Mouse (Mus musculus): ENCODE data around the gene Pom121l2.

The Pom121l2 gene

GRCm38 (mm10) chr13:21974221-21974725 lies 6.7 kb upstream of the Pom121l2 start:
- peak; percentile 12; the same call in 1 of the 2 replicates for TF ChIP-seq GATA4 (IDR thresholded peaks at IDR 0.05; ENCODE audit: insufficient replicate concordance, low read length)

- TF ChIP-seq GATA4 (IDR thresholded peaks at IDR 0.05; ENCODE audit: insufficient replicate concordance, low read length) = no peak; the same call in 1 of the 2 replicates
Measured at GRCm38 (mm10) chr13:21974726-21975473, 6.1 kb upstream of the Pom121l2 start.

- no peak for TF ChIP-seq GATA4 (IDR thresholded peaks at IDR 0.05; ENCODE audit: insufficient replicate concordance, low read length)
Measured at GRCm38 (mm10) chr13:21981803-21982193, 804 bp downstream of the Pom121l2 start.

DNA sequence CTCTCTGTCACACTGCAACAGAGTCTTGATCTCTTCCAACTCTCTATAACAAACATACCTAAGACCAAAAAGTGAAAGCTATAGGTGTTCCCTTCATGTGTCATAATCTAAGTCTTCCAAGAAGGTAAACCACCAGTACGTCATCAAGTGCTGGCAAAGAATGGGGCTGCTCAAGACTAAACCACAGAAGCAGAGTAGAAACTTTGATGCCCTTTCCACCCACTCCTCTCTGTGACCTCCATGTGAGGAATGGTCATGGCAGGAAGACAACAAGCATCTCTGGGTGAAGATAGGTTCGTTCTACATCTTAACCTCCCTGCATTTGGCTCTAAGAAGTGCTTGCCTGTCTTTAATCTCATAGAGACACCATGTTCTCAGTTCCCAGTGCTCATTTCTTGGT lies 3.5 kb downstream of the Pom121l2 start:
- no peak for TF ChIP-seq GATA4 (IDR thresholded peaks at IDR 0.05; ENCODE audit: insufficient replicate concordance, low read length)

GRCm38 (mm10) chr13:21992550-21992949 lies 11.6 kb downstream of the Pom121l2 start:
- no peak for TF ChIP-seq GATA4 (IDR thresholded peaks at IDR 0.05; ENCODE audit: insufficient replicate concordance, low read length)

- TF ChIP-seq GATA4 (IDR thresholded peaks at IDR 0.05; ENCODE audit: insufficient replicate concordance, low read length) = no peak
Measured at GRCm38 (mm10) chr13:21993957-21994738, 13.2 kb downstream of the Pom121l2 start.

DNA sequence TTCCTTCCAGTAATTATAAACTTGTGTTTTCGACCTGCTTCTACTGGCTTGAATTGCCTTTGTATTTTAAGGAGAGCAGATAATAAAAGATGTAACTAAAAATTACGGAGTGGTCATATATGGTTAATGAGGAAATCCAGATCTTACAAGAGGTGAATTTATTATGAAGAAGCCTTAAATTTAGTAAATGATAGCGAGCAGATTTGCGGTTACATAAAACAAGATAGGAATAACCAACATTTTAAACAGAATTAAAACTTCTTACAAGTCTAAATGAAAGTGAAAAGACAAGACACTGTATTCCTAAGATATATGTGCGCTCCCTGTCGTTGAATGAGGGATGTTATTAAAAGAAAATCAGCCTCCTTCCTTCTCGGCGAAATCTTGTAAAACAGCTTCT lies 13.9 kb downstream of the Pom121l2 start:
- TF ChIP-seq GATA4 (IDR thresholded peaks at IDR 0.05; ENCODE audit: insufficient replicate concordance, low read length) = no peak

DNA sequence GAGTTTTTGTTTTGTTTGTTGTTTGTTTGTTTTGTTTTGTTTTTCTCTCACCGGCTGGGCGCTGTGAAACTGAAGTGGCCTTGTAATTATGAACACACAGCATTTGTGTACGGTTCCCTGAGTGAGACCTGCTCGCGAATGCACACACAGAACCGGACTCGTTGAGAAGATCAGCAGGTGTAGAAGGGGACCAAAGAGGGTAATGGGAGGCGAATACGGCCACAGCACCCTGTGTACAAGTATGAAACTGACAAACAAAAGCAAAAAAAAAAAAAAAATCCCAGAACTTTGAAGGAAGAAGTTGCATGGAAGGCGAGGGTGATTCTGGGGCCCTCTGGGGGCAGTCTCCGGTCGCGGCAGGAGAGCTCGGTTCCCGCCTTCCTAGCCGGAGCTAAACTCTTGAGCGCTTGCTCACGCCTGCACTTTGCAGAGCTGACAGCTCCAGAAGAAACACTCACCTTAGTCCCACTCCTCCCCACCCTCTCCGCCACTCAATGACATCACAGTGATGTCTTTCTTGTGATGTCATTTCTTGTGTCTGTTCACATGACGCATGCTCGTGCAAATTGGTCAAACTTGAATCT lies 14.4 kb downstream of the Pom121l2 start:
- no peak for TF ChIP-seq GATA4 (IDR thresholded peaks at IDR 0.05; ENCODE audit: insufficient replicate concordance, low read length)

- no peak for TF ChIP-seq GATA4 (IDR thresholded peaks at IDR 0.05; ENCODE audit: insufficient replicate concordance, low read length)
Measured at GRCm38 (mm10) chr13:21996101-21996839, 15.3 kb downstream of the Pom121l2 start.

DNA sequence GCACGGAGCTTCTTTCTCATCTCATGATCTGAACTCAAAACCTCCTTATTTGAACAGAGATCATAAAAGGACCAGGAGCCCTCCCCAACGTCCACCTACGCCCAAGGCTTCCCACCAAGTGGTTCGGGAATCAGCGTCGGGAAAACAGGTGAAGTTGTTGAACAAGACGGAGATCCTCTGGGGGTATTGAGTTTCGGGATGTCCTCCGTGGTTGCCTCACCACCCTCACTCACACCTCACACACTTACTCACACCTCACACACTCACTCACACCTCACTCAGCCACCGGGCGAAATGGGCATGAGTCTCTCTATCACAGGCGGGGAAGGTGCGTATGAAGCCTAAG lies 15.8 kb downstream of the Pom121l2 start:
- TF ChIP-seq GATA4 (IDR thresholded peaks at IDR 0.05; ENCODE audit: insufficient replicate concordance, low read length) = no peak

GRCm38 (mm10) chr13:21997201-21997820 lies 16.3 kb downstream of the Pom121l2 start:
- no peak for TF ChIP-seq GATA4 (IDR thresholded peaks at IDR 0.05; ENCODE audit: insufficient replicate concordance, low read length)

DNA sequence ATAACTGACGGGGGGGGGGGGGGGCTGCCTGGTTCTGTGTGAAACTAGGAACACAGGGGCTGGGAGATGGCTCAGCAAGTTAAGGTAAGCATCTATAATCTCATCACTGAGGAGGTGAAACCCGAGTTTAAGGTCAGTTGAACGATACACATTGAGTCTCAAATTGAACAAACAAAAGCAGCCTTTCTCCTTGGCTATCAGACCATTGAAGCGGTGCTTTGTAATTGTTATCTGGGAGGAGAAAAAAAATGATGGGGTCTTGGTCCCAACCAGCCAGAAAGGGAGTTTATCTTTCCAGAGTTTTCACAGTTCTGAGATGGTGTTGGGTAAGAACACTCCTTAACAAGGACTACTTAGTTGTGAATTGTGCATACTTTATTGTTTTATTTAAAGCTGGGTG lies 16.8 kb downstream of the Pom121l2 start:
- TF ChIP-seq GATA4 (IDR thresholded peaks at IDR 0.05; ENCODE audit: insufficient replicate concordance, low read length) = no peak

DNA sequence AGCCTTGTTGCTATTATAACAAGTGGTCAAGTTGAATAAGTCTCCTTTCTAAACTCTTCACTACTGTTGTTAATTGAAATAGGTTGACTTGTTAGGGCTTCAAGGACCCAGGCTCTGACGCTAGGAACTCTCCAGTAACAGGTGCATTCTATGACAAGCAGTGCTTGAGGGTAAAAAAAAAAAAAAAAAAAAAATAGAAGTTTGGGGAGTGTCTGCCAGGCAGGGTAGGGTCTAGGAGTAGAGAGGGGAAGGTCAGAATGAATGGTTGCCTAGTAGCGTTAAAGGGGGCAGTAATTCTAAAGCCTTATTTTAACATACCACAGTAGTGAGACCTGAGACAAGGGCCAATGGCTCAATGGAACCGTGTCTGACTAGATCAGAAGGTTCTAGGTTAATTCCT lies 17.4 kb downstream of the Pom121l2 start:
- no peak for TF ChIP-seq GATA4 (IDR thresholded peaks at IDR 0.05; ENCODE audit: insufficient replicate concordance, low read length)

DNA sequence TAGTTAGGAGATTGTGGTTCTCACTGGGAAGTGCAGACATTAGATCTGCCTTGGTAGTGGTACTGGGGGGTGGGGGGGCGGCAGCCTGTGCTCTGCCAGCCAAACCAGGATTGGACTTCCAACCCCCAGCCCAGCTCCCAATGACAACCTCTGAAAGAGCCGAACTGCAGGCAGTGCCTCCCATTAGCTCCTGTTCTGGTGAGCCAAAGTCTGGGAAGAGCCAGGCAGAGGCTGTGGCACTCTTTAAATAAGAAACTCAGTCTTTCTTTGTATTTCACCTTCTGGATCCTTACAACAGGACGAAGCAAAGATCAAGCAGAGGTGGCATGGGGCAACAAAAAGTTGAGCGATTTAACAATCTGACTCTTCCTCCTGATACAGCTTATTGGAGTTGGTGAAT lies 18.2 kb downstream of the Pom121l2 start:
- no peak for TF ChIP-seq GATA4 (IDR thresholded peaks at IDR 0.05; ENCODE audit: insufficient replicate concordance, low read length)

- TF ChIP-seq GATA4 (IDR thresholded peaks at IDR 0.05; ENCODE audit: insufficient replicate concordance, low read length) = no peak
Measured at GRCm38 (mm10) chr13:22001346-22001745, 20.4 kb downstream of the Pom121l2 start.

Measured in liver, adult (tissue).